In genomic region chr13:69685406-69685818, GRCm38 (mm10) we compare ENCODE assay signal across 14 mouse cellular contexts. TPM values are rescaled to one million over a fixed set of nuclear protein-coding genes. Genes with fewer than 3 reads are reported as not detected.
DNase-seq lines count a peak whose midpoint lies in the region; ATAC-seq and TF ChIP-seq lines count a peak whose summit lies in the region.
"Had no signal": no experiment of that assay in that cellular context is flagged by ENCODE, and none has a peak within 500 bp of the region (broad histone marks: within the 10 kb centered on the region; RNA-seq: fewer than 3 reads in every experiment).

No protein-coding gene starts in this region.

- H3K9me3 ChIP-seq in neural tube, embryonic 11.5 days (ENCODE audit: control insufficient read depth, low read length): no peaks in the 10 kb centered on the region
- H3K9me3 ChIP-seq in forebrain, postnatal 0 days (ENCODE audit: low read length): no peaks in the 10 kb centered on the region
- no peaks in the 10 kb centered on the region for H3K9me3 ChIP-seq in midbrain, embryonic 12.5 days
- H3K9me3 ChIP-seq: intestine, embryonic 15.5 days; limb, embryonic 10.5 days had no signal

- H3K4me3 ChIP-seq in neural tube, embryonic 11.5 days (ENCODE audit: low read depth, low read length): no peak overlapping the region
- H3K4me3 ChIP-seq in forebrain, postnatal 0 days (ENCODE audit: low read depth, low read length): no peak overlapping the region
- H3K4me3 ChIP-seq in midbrain, embryonic 12.5 days: no peak overlapping the region
- H3K4me3 ChIP-seq: intestine, embryonic 15.5 days; limb, embryonic 10.5 days had no signal

- no peak for DNase-seq in neural tube, embryonic 11.5 days (ENCODE audit: low spot score)
- DNase-seq in neural tube, embryonic 10.5 days (ENCODE audit: extremely low spot score, low spot score): no peak
- DNase-seq in forebrain, postnatal 0 days: no peak
- DNase-seq in retina, postnatal 1 day: peak; percentile 42
- no peak for DNase-seq in kidney, adult 8-10 months
- DNase-seq in thymus, postnatal 4 days: no peak
- no peak for DNase-seq in MN1 (ENCODE audit: low spot score)
- DNase-seq: adrenal gland, postnatal 14 days; cerebellum, adult 11 months had no signal

- no peaks in the 10 kb centered on the region for H3K36me3 ChIP-seq in neural tube, embryonic 11.5 days (ENCODE audit: control insufficient read depth, insufficient read depth, low read length)
- H3K36me3 ChIP-seq in forebrain, postnatal 0 days (ENCODE audit: insufficient read depth): no peaks in the 10 kb centered on the region
- H3K36me3 ChIP-seq in midbrain, embryonic 12.5 days: no peaks in the 10 kb centered on the region
- H3K36me3 ChIP-seq: intestine, embryonic 15.5 days; limb, embryonic 10.5 days had no signal

- H3K27ac ChIP-seq in neural tube, embryonic 11.5 days (ENCODE audit: low read depth, low read length): no peak overlapping the region
- H3K27ac ChIP-seq in forebrain, postnatal 0 days (ENCODE audit: low read depth, low read length): no peak overlapping the region
- H3K27ac ChIP-seq in midbrain, embryonic 12.5 days (replicated peaks): no peak overlapping the region
- H3K27ac ChIP-seq: intestine, embryonic 15.5 days; limb, embryonic 10.5 days had no signal

- peak; percentile 65; the same call in 1 of the 2 replicates for ATAC-seq in neural tube, embryonic 11.5 days (ENCODE audit: insufficient read depth, low FRiP score, low TSS enrichment)
- ATAC-seq in forebrain, postnatal 0 days: peak; percentile 85
- ATAC-seq in midbrain, embryonic 12.5 days (ENCODE audit: low FRiP score, low read depth): 0 out of 2 replicates have a peak, but pooled peaks have one; percentile 44
- ATAC-seq: intestine, embryonic 15.5 days had no signal

- H3K9ac ChIP-seq in neural tube, embryonic 11.5 days (ENCODE audit: low read length): no peak overlapping the region
- H3K9ac ChIP-seq in forebrain, postnatal 0 days: peak overlapping the region; percentile 25; the same call in 1 of the 2 replicates
- no peak overlapping the region for H3K9ac ChIP-seq in midbrain, embryonic 12.5 days (replicated peaks)
- H3K9ac ChIP-seq: intestine, embryonic 15.5 days had no signal

- H3K27me3 ChIP-seq in neural tube, embryonic 11.5 days (ENCODE audit: control insufficient read depth, insufficient read depth, low read length): no peaks in the 10 kb centered on the region
- no peaks in the 10 kb centered on the region for H3K27me3 ChIP-seq in forebrain, postnatal 0 days (ENCODE audit: insufficient read depth, low read length)
- peaks cover 16% of the 10 kb centered on the region; the same call in 1 of the 2 replicates for H3K27me3 ChIP-seq in midbrain, embryonic 12.5 days
- H3K27me3 ChIP-seq: intestine, embryonic 15.5 days had no signal

- no peak overlapping the region for H3K4me2 ChIP-seq in neural tube, embryonic 11.5 days (ENCODE audit: low read depth)
- peak overlapping the region; percentile 13; the same call in 1 of the 2 replicates for H3K4me2 ChIP-seq in forebrain, postnatal 0 days (ENCODE audit: low read depth)
- peak overlapping the region; percentile 21; the same call in 1 of the 2 replicates for H3K4me2 ChIP-seq in midbrain, embryonic 12.5 days (replicated peaks)
- H3K4me2 ChIP-seq: heart, embryonic 11.5 days; intestine, embryonic 15.5 days had no signal

- WGBS in neural tube, embryonic 11.5 days: 49% methylated on average over 5 of the region's 5 CpGs
- WGBS in forebrain, postnatal 0 days: 5% methylated on average over 5 of the region's 5 CpGs
- WGBS in midbrain, embryonic 12.5 days: 26% methylated on average over 5 of the region's 5 CpGs

- no peak for TF ChIP-seq CTCF in forebrain, postnatal 0 days (IDR thresholded peaks at IDR 0.05; ENCODE audit: low read depth)

- no peaks in the 10 kb centered on the region for H3K4me1 ChIP-seq in neural tube, embryonic 11.5 days (ENCODE audit: control insufficient read depth, insufficient read depth, low read length)
- H3K4me1 ChIP-seq in forebrain, postnatal 0 days (ENCODE audit: insufficient read depth): peaks cover 7% of the 10 kb centered on the region
- H3K4me1 ChIP-seq in midbrain, embryonic 12.5 days: peaks cover 15% of the 10 kb centered on the region
- H3K4me1 ChIP-seq: intestine, embryonic 15.5 days; limb, embryonic 10.5 days had no signal

RNA-seq across cellular contexts. Expression of gene Ube2ql1, which starts 54.3 kb away (rescaled TPM):
- polyA plus RNA-seq in neural tube, embryonic 11.5 days (2014; fragmentation: Nextera tagmentation; extraction: Ambion mirVana): 16.8 and 17.2 TPM in 2 replicates
- total RNA-seq in forebrain, postnatal 0 days (2014; rRNA removed): 120 and 129 TPM in 2 replicates
- 22.2 and 25.6 TPM in 2 replicates for polyA plus RNA-seq in forebrain, postnatal 0 days (2015; fragmentation: Nextera tagmentation; extraction: Ambion mirVana)
- 7.7 and 9.6 TPM in 2 replicates for polyA plus RNA-seq in midbrain, embryonic 12.5 days (2016; fragmentation: Nextera tagmentation; extraction: Ambion mirVana)
- total RNA-seq: CH12.LX had no signal
